Mouse (Mus musculus): Measurements from ENCODE around the gene Tead4. TPM values are rescaled to one million over a fixed set of nuclear protein-coding genes. Genes with fewer than 3 reads are reported as not detected.

Tead4 gene
- polyA plus RNA-seq, 1 experiment from 2014 or later = 10.3 TPM

DNA sequence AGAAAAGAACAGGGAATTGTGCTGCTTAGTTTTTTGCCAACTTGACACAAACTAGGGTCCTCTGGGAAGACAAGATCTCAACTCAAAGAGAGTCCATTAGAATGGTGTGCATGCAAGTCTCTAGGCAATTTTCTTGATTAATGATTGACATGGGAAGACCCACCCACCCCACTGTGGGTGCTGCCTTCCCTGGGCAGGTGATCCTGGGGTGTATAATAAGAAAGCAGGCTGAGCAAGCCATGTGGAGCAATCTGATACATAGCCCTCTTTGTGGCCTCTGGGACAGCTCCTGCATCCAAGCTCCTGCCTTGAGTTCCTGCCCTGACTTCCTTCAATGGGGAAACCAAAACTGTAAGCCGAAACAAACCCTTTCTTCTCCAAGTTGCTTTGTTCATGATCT is 27.1 kb downstream of the Tead4 start:
- ATAC-seq (no peak), DNase-seq (ENCODE audit: low spot score) (no peak)
- 74% methylated on average over 1 of the region's 1 CpGs for WGBS
- Histone ChIP-seq H3K27me3 (replicated peaks; ENCODE audit: insufficient read depth, low read length) (no peaks in the 10 kb centered on the region), H3K9me3 (ENCODE audit: low read length) (no peaks in the 10 kb centered on the region), H3K9ac (replicated peaks; ENCODE audit: low read depth) (no peak overlapping the region), H3K4me3 (ENCODE audit: low read depth, low read length) (no peak overlapping the region), H3K36me3 (ENCODE audit: insufficient read depth, low read length) (no peaks in the 10 kb centered on the region), H3K4me1 (ENCODE audit: insufficient read depth, low read depth, low read length) (no peaks in the 10 kb centered on the region; the same call in 1 of the 2 replicates), H3K27ac (ENCODE audit: low read length) (no peak overlapping the region), H3K4me2 (replicated peaks; ENCODE audit: low read depth, low read length) (no peak overlapping the region)
- TF ChIP-seq CTCF (IDR thresholded peaks at IDR 0.05) (no peak), EP300 (IDR thresholded peaks at IDR 0.05) (no peak)

GRCm38 (mm10) chr6:128272754-128273153 is 27.9 kb downstream of the Tead4 start:
- no peak for TF ChIP-seq EP300 (IDR thresholded peaks at IDR 0.05)
- no peak for TF ChIP-seq CTCF (IDR thresholded peaks at IDR 0.05)
- Histone ChIP-seq H3K27me3 (replicated peaks; ENCODE audit: insufficient read depth, low read length) (no peaks in the 10 kb centered on the region), H3K4me3 (ENCODE audit: low read depth, low read length) (no peak overlapping the region), H3K9me3 (ENCODE audit: low read length) (no peaks in the 10 kb centered on the region), H3K36me3 (ENCODE audit: insufficient read depth, low read length) (no peaks in the 10 kb centered on the region), H3K9ac (replicated peaks; ENCODE audit: low read depth) (no peak overlapping the region), H3K27ac (ENCODE audit: low read length) (no peak overlapping the region), H3K4me1 (ENCODE audit: insufficient read depth, low read depth, low read length) (no peaks in the 10 kb centered on the region; the same call in 1 of the 2 replicates), H3K4me2 (replicated peaks; ENCODE audit: low read depth, low read length) (no peak overlapping the region)
- DNase-seq (ENCODE audit: low spot score) (no peak), ATAC-seq (no peak)
- WGBS = 90% methylated on average over 17 of the region's 17 CpGs

DNA sequence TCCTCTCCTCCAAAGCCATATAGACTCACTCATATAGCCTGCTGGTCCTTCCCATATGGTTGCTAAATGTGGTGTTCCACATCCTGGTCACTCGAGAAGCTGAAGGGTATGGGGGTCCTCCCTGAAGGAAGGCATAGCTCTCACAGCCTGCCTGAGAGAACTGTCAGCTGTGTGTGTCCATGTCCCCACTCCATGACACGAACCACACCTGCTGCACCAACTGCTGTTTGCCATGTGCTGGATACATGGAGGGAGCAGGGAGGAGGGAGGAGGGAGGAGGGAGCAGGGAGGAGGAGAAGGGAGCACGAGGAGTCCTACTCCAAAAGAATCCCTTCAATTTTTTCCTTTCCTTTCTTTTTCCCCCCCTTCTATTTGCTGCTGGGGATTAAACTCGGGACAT is 30.8 kb downstream of the Tead4 start:
- DNase-seq (ENCODE audit: low spot score) = no peak
- Histone ChIP-seq H3K27me3 (replicated peaks; ENCODE audit: insufficient read depth, low read length) (no peaks in the 10 kb centered on the region), H3K4me2 (replicated peaks; ENCODE audit: low read depth, low read length) (no peak overlapping the region), H3K36me3 (ENCODE audit: insufficient read depth, low read length) (no peaks in the 10 kb centered on the region), H3K4me3 (ENCODE audit: low read depth, low read length) (no peak overlapping the region), H3K9ac (replicated peaks; ENCODE audit: low read depth) (no peak overlapping the region), H3K27ac (ENCODE audit: low read length) (no peak overlapping the region), H3K4me1 (ENCODE audit: insufficient read depth, low read depth, low read length) (no peaks in the 10 kb centered on the region; the same call in 1 of the 2 replicates), H3K9me3 (ENCODE audit: low read length) (no peaks in the 10 kb centered on the region)
- TF ChIP-seq CTCF (IDR thresholded peaks at IDR 0.05) (no peak), EP300 (IDR thresholded peaks at IDR 0.05) (no peak)
- 61% methylated on average over 4 of the region's 4 CpGs for WGBS
- ATAC-seq = no peak

DNA sequence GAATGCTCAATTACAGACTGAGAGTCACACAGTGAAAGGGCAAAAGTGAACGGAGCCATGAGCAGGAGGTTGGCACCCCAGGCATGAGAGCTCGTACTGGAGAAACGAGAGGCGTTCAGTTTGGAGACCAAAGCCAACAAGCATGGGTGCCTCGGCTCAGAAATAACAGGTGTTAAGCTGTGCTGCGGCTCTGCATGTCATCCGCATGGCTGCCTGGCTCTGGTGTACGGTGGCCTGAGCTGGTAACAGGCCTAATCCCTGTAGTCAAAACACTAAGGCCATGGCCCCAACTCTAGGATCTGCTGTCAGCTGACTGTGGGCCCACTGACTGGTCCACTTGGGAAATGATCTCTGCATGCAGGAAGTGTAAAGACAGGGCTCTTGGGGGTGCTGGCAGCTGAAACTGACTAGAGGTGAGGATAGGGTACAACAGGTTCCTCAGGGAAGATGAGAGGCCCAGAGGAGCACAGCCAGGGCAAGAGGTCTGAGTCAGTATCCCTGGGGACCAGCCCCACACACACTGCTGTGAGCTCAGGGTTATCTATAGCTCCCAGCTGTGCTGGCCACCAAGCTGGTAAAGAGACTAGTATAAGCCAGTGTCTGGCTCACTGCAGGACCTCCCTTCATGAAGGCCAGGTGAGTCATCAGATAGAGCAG is 35.6 kb downstream of the Tead4 start:
- TF ChIP-seq EP300 (IDR thresholded peaks at IDR 0.05) (no peak), CTCF (IDR thresholded peaks at IDR 0.05) (no peak)
- Histone ChIP-seq H3K9me3 (ENCODE audit: low read length) (no peaks in the 10 kb centered on the region), H3K36me3 (ENCODE audit: insufficient read depth, low read length) (no peaks in the 10 kb centered on the region), H3K4me2 (replicated peaks; ENCODE audit: low read depth, low read length) (no peak overlapping the region), H3K27me3 (replicated peaks; ENCODE audit: insufficient read depth, low read length) (no peaks in the 10 kb centered on the region), H3K4me1 (ENCODE audit: insufficient read depth, low read depth, low read length) (no peaks in the 10 kb centered on the region), H3K27ac (ENCODE audit: low read length) (no peak overlapping the region), H3K4me3 (ENCODE audit: low read depth, low read length) (no peak overlapping the region), H3K9ac (replicated peaks; ENCODE audit: low read depth) (no peak overlapping the region)
- no peak for DNase-seq (ENCODE audit: low spot score)
- 82% methylated on average over 8 of the region's 8 CpGs for WGBS
- no peak for ATAC-seq

DNA sequence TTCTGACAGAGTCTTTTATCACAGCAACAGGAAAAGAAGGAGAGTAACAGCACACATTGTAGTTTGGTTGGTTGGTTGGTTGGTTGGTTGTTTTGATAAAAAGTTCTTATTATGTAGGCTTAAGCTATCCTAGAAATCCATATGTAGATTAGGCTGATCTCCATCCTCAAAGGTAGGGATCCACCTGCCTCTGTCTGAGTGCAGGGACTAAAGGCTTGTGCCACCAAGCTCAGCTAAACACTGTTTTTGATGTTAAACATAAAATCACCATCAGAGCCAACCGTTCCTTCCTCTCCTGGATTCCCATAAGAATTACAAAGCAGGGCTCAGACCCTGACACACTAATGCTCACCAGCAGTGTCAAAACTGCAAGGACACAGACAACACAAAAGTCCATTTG is 39.1 kb downstream of the Tead4 start:
- no peaks in the 10 kb centered on the region for H3K27me3 ChIP-seq (replicated peaks; ENCODE audit: insufficient read depth, low read length)
- DNase-seq (ENCODE audit: low spot score) (no peak), ATAC-seq (no peak)
- no peak overlapping the region for H3K4me2 ChIP-seq (replicated peaks; ENCODE audit: low read depth, low read length)
- H3K27ac ChIP-seq (ENCODE audit: low read length) = no peak overlapping the region
- H3K9ac ChIP-seq (replicated peaks; ENCODE audit: low read depth) = no peak overlapping the region
- no peaks in the 10 kb centered on the region for H3K9me3 ChIP-seq (ENCODE audit: low read length)
- H3K36me3 ChIP-seq (ENCODE audit: insufficient read depth, low read length) = no peaks in the 10 kb centered on the region
- no peaks in the 10 kb centered on the region for H3K4me1 ChIP-seq (ENCODE audit: insufficient read depth, low read depth, low read length)
- no peak overlapping the region for H3K4me3 ChIP-seq (ENCODE audit: low read depth, low read length)
- 75% methylated on average over 1 of the region's 1 CpGs for WGBS
- no peak for TF ChIP-seq CTCF (IDR thresholded peaks at IDR 0.05)
- no peak for TF ChIP-seq EP300 (IDR thresholded peaks at IDR 0.05)

GRCm38 (mm10) chr6:128259252-128259651 is 41.4 kb downstream of the Tead4 start:
- H3K4me3 ChIP-seq (ENCODE audit: low read depth, low read length) = no peak overlapping the region
- ATAC-seq (no peak), DNase-seq (ENCODE audit: low spot score) (no peak)
- no peaks in the 10 kb centered on the region for H3K36me3 ChIP-seq (ENCODE audit: insufficient read depth, low read length)
- H3K27ac ChIP-seq (ENCODE audit: low read length) = no peak overlapping the region
- H3K27me3 ChIP-seq (replicated peaks; ENCODE audit: insufficient read depth, low read length) = no peaks in the 10 kb centered on the region
- H3K4me2 ChIP-seq (replicated peaks; ENCODE audit: low read depth, low read length) = no peak overlapping the region
- 87% methylated on average over 3 of the region's 3 CpGs for WGBS
- no peak overlapping the region for H3K9ac ChIP-seq (replicated peaks; ENCODE audit: low read depth)
- H3K9me3 ChIP-seq (ENCODE audit: low read length) = no peaks in the 10 kb centered on the region
- TF ChIP-seq EP300 (IDR thresholded peaks at IDR 0.05) = no peak
- TF ChIP-seq CTCF (IDR thresholded peaks at IDR 0.05) = no peak
- no peaks in the 10 kb centered on the region for H3K4me1 ChIP-seq (ENCODE audit: insufficient read depth, low read depth, low read length)

GRCm38 (mm10) chr6:128255941-128256340 is 44.7 kb downstream of the Tead4 start:
- no peak for TF ChIP-seq EP300 (IDR thresholded peaks at IDR 0.05)
- TF ChIP-seq CTCF (IDR thresholded peaks at IDR 0.05) = no peak
- Histone ChIP-seq H3K4me3 (ENCODE audit: low read depth, low read length) (no peak overlapping the region), H3K4me2 (replicated peaks; ENCODE audit: low read depth, low read length) (no peak overlapping the region), H3K36me3 (ENCODE audit: insufficient read depth, low read length) (no peaks in the 10 kb centered on the region), H3K9me3 (ENCODE audit: low read length) (no peaks in the 10 kb centered on the region), H3K9ac (replicated peaks; ENCODE audit: low read depth) (no peak overlapping the region), H3K27ac (ENCODE audit: low read length) (no peak overlapping the region), H3K4me1 (ENCODE audit: insufficient read depth, low read depth, low read length) (no peaks in the 10 kb centered on the region), H3K27me3 (replicated peaks; ENCODE audit: insufficient read depth, low read length) (no peaks in the 10 kb centered on the region)
- peak; percentile 65 for DNase-seq (ENCODE audit: low spot score)
- ATAC-seq = peak; percentile 83
- WGBS = 26% methylated on average over 2 of the region's 2 CpGs
